Mouse (Mus musculus) stomach, postnatal 0 days (tissue): ENCODE data around the gene P3h1. TPM values are rescaled to one million over a fixed set of nuclear protein-coding genes. Genes with fewer than 3 reads are reported as not detected.

ENCODE experiments used
- ATAC-seq: fragments of 200-750 bp; cut with Nextera tagmentation; 2 replicates; pipeline ENCODE4 v1.8.0; 2017; ENCODE audit not compliant: low FRiP score, low TSS enrichment
- DNase-seq: peaks from one replicate; pipeline ENCODE4 v3.0.0-alpha.2; 2016; ENCODE audit warnings: low spot score
- H3K27ac ChIP-seq: fragments of 300-500 bp; sonication (generic); replicated peaks from 2 replicates; pipeline ENCODE4 v1.5.1; 2014; ENCODE audit warnings: mild to moderate bottlenecking, control low read depth
- H3K27me3 ChIP-seq: fragments of 300-500 bp; sonication (generic); 2 replicates; pipeline ENCODE4 v1.6.1; 2014; ENCODE audit warnings: low read length; ENCODE audit not compliant: control insufficient read depth, insufficient read depth
- H3K36me3 ChIP-seq: fragments of 300-500 bp; sonication (generic); 2 replicates; pipeline ENCODE4 v1.6.1; 2014; ENCODE audit warnings: low read length, mixed read lengths; ENCODE audit not compliant: control insufficient read depth, insufficient read depth
- H3K4me1 ChIP-seq: fragments of 300-500 bp; sonication (generic); replicated peaks from 2 replicates; pipeline ENCODE4 v1.6.1; 2014; ENCODE audit warnings: antibody characterized with exemption; ENCODE audit not compliant: control insufficient read depth, insufficient read depth
- H3K4me2 ChIP-seq: fragments of 300-500 bp; sonication (generic); replicated peaks from 2 replicates; pipeline ENCODE4 v1.6.1; 2014; ENCODE audit warnings: low read depth, mild to moderate bottlenecking, control low read depth, moderate library complexity
- H3K4me3 ChIP-seq: fragments of 300-500 bp; sonication (generic); 2 replicates; pipeline ENCODE4 v1.5.1; 2014; ENCODE audit warnings: low read depth, low read length, control low read depth
- H3K9ac ChIP-seq: fragments of 300-500 bp; sonication (generic); 2 replicates; pipeline ENCODE4 v1.6.1; 2014; ENCODE audit warnings: mild to moderate bottlenecking, low read length, control low read depth, mixed read lengths
- H3K9me3 ChIP-seq: fragments of 300-500 bp; sonication (generic); 2 replicates; pipeline ENCODE4 v1.6.1; 2016; ENCODE audit warnings: low read length; ENCODE audit not compliant: control insufficient read depth
- CTCF ChIP-seq: IDR thresholded peaks from 2 replicates; pipeline ENCODE4 v1.5.1; 2016; ENCODE audit warnings: antibody characterized with exemption, low read depth, mild to moderate bottlenecking, moderate library complexity
- EP300 ChIP-seq: optimal IDR thresholded peaks from 2 replicates; pipeline ENCODE3; 2016; ENCODE audit warnings: antibody characterized with exemption
- WGBS: fragments of 180-500 bp; shearing (Covaris S2); extraction: QIAGEN DNeasy Blood & Tissue Kit; methylation state at CpG from one replicate; pipeline ENCODE4 v1.1.7; 2014; 5-methylcytosine and 5-hydroxymethylcytosine counted together
- polyA plus RNA-seq: library from polyadenylated mRNA; unstranded; fragments of >200 nt; fragmentation: Nextera tagmentation; extraction: Ambion mirVana; gene quantifications from 2 replicates; pipeline ENCODE4 v1.2.1, GENCODE M21; 2015

The P3h1 gene
- polyA plus RNA-seq, 1 experiment from 2014 or later: 19.7 TPM

GRCm38 (mm10) chr4:119195582-119196320 is 37.0 kb upstream of the P3h1 start:
- peak overlapping the region; percentile 85 for H3K9ac ChIP-seq
- H3K36me3 ChIP-seq: no peaks in the 10 kb centered on the region
- no peaks in the 10 kb centered on the region for H3K9me3 ChIP-seq
- H3K4me1 ChIP-seq: peaks cover 2% of the 10 kb centered on the region; the same call in 1 of the 2 replicates
- peak overlapping the region; percentile 73 for H3K4me2 ChIP-seq
- ATAC-seq: 0 out of 2 replicates have a peak, but pooled peaks have one; percentile 5
- no peak for TF ChIP-seq EP300
- TF ChIP-seq CTCF: no peak
- H3K4me3 ChIP-seq: peak overlapping the region; percentile 82
- H3K27me3 ChIP-seq: no peaks in the 10 kb centered on the region
- no peak for DNase-seq
- 7% methylated on average over 18 of the region's 18 CpGs for WGBS
- H3K27ac ChIP-seq: peak overlapping the region; percentile 78

DNA sequence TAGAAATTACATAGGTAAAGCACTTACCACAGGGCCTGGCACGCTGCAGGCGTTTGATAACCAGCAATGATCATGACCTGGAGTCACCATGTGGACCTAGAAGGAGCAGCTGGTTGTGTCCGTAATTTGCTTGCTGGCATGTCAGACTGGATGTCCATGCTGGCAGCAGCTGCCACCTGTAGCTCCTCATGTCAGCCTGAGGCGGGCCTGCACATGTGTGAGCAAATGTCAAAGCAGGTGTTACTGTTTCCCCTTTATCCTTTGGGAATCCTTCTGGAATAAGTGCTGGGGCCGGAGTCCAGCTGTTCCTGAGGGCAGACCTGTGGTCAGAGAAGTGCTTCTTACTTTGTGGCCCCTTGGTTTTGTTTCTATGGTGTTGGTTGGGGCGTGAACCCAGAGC is 34.6 kb upstream of the P3h1 start:
- DNase-seq: no peak
- H3K27ac ChIP-seq: no peak overlapping the region
- no peak overlapping the region for H3K9ac ChIP-seq
- no peaks in the 10 kb centered on the region for H3K36me3 ChIP-seq
- WGBS: 78% methylated on average over 6 of the region's 6 CpGs
- TF ChIP-seq EP300 (no peak), CTCF (no peak)
- no peaks in the 10 kb centered on the region for H3K27me3 ChIP-seq
- no peak for ATAC-seq
- H3K4me2 ChIP-seq: no peak overlapping the region
- peaks cover 2% of the 10 kb centered on the region; the same call in 1 of the 2 replicates for H3K4me1 ChIP-seq
- H3K9me3 ChIP-seq: no peaks in the 10 kb centered on the region
- H3K4me3 ChIP-seq: no peak overlapping the region

DNA sequence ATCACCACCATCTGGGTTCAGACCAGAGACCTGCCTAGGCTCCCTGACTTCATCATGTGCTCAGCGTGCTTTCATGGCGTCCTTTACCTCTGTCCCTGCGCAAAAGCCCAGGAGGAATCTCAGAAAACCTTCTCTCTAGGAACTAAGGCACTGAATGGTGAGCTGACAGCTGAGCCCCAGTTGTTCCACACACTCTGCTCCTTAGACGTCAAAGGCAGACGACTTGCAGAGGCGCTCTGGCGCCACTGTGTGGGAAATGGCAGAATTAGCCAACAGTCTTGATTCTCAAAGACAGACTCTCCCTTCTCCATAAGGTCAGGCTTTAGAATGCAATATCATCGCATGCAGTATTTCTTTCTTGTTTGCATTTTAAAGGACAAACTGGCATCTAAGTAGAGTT is 28.0 kb upstream of the P3h1 start:
- ATAC-seq (peak; percentile 55; the same call in 1 of the 2 replicates), DNase-seq (peak; percentile 67)
- H3K4me1 ChIP-seq: no peaks in the 10 kb centered on the region
- H3K4me3 ChIP-seq: no peak overlapping the region
- no peak overlapping the region for H3K9ac ChIP-seq
- H3K4me2 ChIP-seq: no peak overlapping the region
- H3K9me3 ChIP-seq: no peaks in the 10 kb centered on the region
- no peaks in the 10 kb centered on the region for H3K36me3 ChIP-seq
- WGBS: 19% methylated on average over 8 of the region's 8 CpGs
- no peak overlapping the region for H3K27ac ChIP-seq
- no peaks in the 10 kb centered on the region for H3K27me3 ChIP-seq
- peak; percentile 94 for TF ChIP-seq CTCF
- no peak for TF ChIP-seq EP300

DNA sequence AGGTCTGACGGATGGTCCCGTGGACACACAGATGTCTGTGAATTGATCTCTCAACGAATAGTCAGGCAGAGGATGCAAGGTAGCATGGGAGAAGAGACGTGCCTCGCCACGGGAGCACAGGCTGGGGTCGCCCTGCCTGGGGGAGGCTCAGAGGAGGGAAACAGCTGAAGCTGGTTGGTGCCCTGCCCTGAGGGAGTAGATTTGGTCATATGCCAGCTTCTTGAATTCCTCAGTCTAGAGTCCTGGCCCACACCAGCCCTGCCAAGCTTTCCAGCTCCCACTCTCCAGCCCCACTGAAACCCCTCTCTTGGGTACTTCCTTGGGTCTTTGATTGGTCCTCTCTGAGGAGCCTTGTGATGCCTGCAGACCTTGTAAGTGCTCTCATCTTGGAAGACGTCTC is 16.0 kb upstream of the P3h1 start:
- no peak for DNase-seq
- WGBS: 57% methylated on average over 8 of the region's 8 CpGs

GRCm38 (mm10) chr4:119218169-119218568 is 14.5 kb upstream of the P3h1 start, which contains the start of gene Tmem269:
Gene Tmem269, minus strand, starts transcription at chr4:119218217.
- Histone ChIP-seq H3K27me3 (no peaks in the 10 kb centered on the region), H3K4me3 (no peak within 1 kb of the TSS), H3K4me1 (no peaks in the 10 kb centered on the region), H3K9ac (no peak within 1 kb of the TSS), H3K27ac (no peak within 1 kb of the TSS), H3K36me3 (no peaks in the 10 kb centered on the region; the same call in 1 of the 2 replicates), H3K9me3 (no peaks in the 10 kb centered on the region), H3K4me2 (no peak within 1 kb of the TSS)
- WGBS: 13% methylated on average over 11 of the region's 11 CpGs
- TF ChIP-seq EP300 (no peak), CTCF (no peak)
- DNase-seq: no peak
- no peak for ATAC-seq

More for the DNA sequence above, 16.0 kb upstream of the P3h1 start:
- TF ChIP-seq CTCF (no peak), EP300 (no peak)
- H3K27ac ChIP-seq: no peak overlapping the region
- no peaks in the 10 kb centered on the region for H3K4me1 ChIP-seq
- no peaks in the 10 kb centered on the region for H3K27me3 ChIP-seq
- no peak overlapping the region for H3K4me2 ChIP-seq
- no peak overlapping the region for H3K4me3 ChIP-seq
- H3K9ac ChIP-seq: no peak overlapping the region
- ATAC-seq: peak; percentile 35; the same call in 1 of the 2 replicates
- no peaks in the 10 kb centered on the region for H3K9me3 ChIP-seq
- H3K36me3 ChIP-seq: no peaks in the 10 kb centered on the region

- no peak overlapping the region for H3K27ac ChIP-seq
- peaks cover 10% of the 10 kb centered on the region; the same call in 1 of the 2 replicates for H3K36me3 ChIP-seq
- no peak overlapping the region for H3K9ac ChIP-seq
- peak; percentile 45; the same call in 1 of the 2 replicates for ATAC-seq
- H3K4me2 ChIP-seq: no peak overlapping the region
- peak; percentile 50 for DNase-seq
- no peaks in the 10 kb centered on the region for H3K4me1 ChIP-seq
- H3K9me3 ChIP-seq: no peaks in the 10 kb centered on the region
- H3K4me3 ChIP-seq: no peak overlapping the region
- 69% methylated on average over 1 of the region's 1 CpGs for WGBS
- TF ChIP-seq CTCF (peak; percentile 80), EP300 (no peak)
- H3K27me3 ChIP-seq: no peaks in the 10 kb centered on the region
Observed at GRCm38 (mm10) chr4:119223696-119224095, 9.0 kb upstream of the P3h1 start.
